Mouse (Mus musculus) hindbrain, embryonic 15.5 days (tissue): ENCODE measurements at regions not wholly inside any gene's neighbourhood (a gene's known extent, or its start where the extent isn't known, plus 50 kb on each side); places are given as distances from the start of the nearest gene placed in this dataset.

Experiments used
- ATAC-seq: fragments of 200-750 bp; cut with Nextera tagmentation; 2 replicates; pipeline ENCODE4 v1.8.0; 2017; ENCODE audit warnings: low read depth, moderate number of reproducible peaks, moderate TSS enrichment; ENCODE audit not compliant: low FRiP score
- H3K27ac ChIP-seq: fragments of 300-500 bp; sonication (generic); replicated peaks from 2 replicates; pipeline ENCODE4 v1.5.1; 2015; ENCODE audit warnings: mild to moderate bottlenecking, inconsistent platforms
- H3K27me3 ChIP-seq: fragments of 300-500 bp; sonication (generic); 2 replicates; pipeline ENCODE4 v1.6.1; 2015; ENCODE audit warnings: control low read depth, inconsistent platforms
- H3K36me3 ChIP-seq: fragments of 300-500 bp; sonication (generic); 2 replicates; pipeline ENCODE4 v1.6.1; 2015; ENCODE audit warnings: control low read depth, inconsistent platforms
- H3K4me1 ChIP-seq: fragments of 300-500 bp; sonication (generic); replicated peaks from 2 replicates; pipeline ENCODE4 v1.6.1; 2015; ENCODE audit warnings: control low read depth, inconsistent platforms
- H3K4me2 ChIP-seq: fragments of 300-500 bp; sonication (generic); 2 replicates; pipeline ENCODE4 v1.6.1; 2015; ENCODE audit warnings: moderate library complexity, mild to moderate bottlenecking, inconsistent platforms
- H3K4me3 ChIP-seq: fragments of 300-500 bp; sonication (generic); 2 replicates; pipeline ENCODE4 v1.5.1; 2015; ENCODE audit warnings: mild to moderate bottlenecking, inconsistent platforms
- H3K9ac ChIP-seq: fragments of 300-500 bp; sonication (generic); 2 replicates; pipeline ENCODE4 v1.6.1; 2015; ENCODE audit warnings: inconsistent platforms
- H3K9me3 ChIP-seq: fragments of 300-500 bp; sonication (generic); 2 replicates; pipeline ENCODE4 v1.6.1; 2016; ENCODE audit warnings: control low read depth, inconsistent platforms
- WGBS: fragments of 180-500 bp; shearing (Covaris S2); methylation state at CpG from one replicate; pipeline ENCODE4 v1.1.7; 2015; 5-methylcytosine and 5-hydroxymethylcytosine counted together

DNA sequence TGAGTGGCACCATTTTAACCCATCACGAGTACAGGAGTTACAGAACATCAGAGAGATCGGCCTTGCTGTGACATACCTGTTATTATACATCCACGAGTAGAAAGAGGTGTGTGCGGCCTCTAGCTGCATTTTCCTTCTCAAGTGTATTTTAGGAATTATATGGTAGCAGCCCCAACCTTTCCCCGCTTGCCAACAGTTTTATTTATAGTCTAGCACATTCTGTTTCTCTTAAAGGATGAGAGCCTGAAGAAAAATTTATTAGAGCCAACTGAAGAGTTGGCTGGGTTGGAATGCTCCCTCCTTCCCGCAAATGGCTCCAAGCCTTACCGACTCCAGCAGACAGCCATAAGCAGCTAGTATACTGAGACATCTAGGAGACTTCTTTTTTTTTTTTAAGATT, 67.0 kb upstream of the Frmd4b start:
- H3K4me3 ChIP-seq, result no peak overlapping the region
- H3K27me3 ChIP-seq, result no peaks in the 10 kb centered on the region
- no peak overlapping the region for H3K4me2 ChIP-seq
- 0 out of 2 replicates have a peak, but pooled peaks cover 4% of the 10 kb centered on the region for H3K4me1 ChIP-seq
- H3K36me3 ChIP-seq, result no peaks in the 10 kb centered on the region
- no peak for ATAC-seq
- H3K9ac ChIP-seq, result no peak overlapping the region
- no peaks in the 10 kb centered on the region for H3K9me3 ChIP-seq
- 88% methylated on average over 7 of the region's 7 CpGs for WGBS
- no peak overlapping the region for H3K27ac ChIP-seq

- ATAC-seq, result no peak
- Histone ChIP-seq H3K27ac (no peak overlapping the region), H3K4me2 (no peak overlapping the region), H3K4me3 (no peak overlapping the region), H3K27me3 (no peaks in the 10 kb centered on the region), H3K4me1 (0 out of 2 replicates have a peak, but pooled peaks cover 4% of the 10 kb centered on the region), H3K36me3 (no peaks in the 10 kb centered on the region), H3K9ac (no peak overlapping the region), H3K9me3 (no peaks in the 10 kb centered on the region)
- 49% methylated on average over 1 of the region's 1 CpGs for WGBS
Observed at GRCm38 (mm10) chr6:97682213-97682612, 64.9 kb upstream of the Frmd4b start.

DNA sequence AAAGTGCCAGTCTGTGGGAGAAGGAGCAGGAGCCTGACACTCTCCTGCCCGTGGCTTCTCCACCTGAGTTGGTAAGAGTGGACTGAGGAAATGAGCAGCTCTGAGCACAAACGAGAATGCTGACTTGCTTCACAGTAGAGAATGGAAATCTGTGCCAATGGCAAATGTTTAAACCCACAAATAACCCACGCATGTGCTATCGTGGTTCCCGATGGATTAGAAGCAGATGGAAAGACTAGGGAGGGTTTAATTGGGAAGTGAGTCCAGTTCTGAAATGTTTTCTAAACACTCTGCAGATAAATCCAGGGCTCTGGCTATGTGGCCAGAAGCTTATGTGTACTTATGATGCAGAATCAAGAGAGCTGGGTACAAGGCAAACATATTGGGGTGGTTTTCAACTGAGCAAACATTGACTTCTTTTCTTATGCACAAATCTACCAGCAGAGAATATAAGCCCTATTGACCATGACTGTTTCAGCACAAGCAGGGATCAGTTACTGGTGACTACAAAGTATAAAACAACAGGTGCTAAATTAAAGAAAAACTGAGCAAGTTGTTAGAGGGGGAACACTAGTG, 57.9 kb upstream of the Frmd4b start:
- H3K4me1 ChIP-seq, result no peaks in the 10 kb centered on the region
- ATAC-seq, result no peak
- WGBS, result 83% methylated on average over 5 of the region's 5 CpGs
- H3K27me3 ChIP-seq, result no peaks in the 10 kb centered on the region
- H3K9me3 ChIP-seq, result no peaks in the 10 kb centered on the region
- no peak overlapping the region for H3K4me2 ChIP-seq
- H3K9ac ChIP-seq, result no peak overlapping the region
- H3K27ac ChIP-seq, result no peak overlapping the region
- H3K4me3 ChIP-seq, result no peak overlapping the region
- no peaks in the 10 kb centered on the region for H3K36me3 ChIP-seq

DNA sequence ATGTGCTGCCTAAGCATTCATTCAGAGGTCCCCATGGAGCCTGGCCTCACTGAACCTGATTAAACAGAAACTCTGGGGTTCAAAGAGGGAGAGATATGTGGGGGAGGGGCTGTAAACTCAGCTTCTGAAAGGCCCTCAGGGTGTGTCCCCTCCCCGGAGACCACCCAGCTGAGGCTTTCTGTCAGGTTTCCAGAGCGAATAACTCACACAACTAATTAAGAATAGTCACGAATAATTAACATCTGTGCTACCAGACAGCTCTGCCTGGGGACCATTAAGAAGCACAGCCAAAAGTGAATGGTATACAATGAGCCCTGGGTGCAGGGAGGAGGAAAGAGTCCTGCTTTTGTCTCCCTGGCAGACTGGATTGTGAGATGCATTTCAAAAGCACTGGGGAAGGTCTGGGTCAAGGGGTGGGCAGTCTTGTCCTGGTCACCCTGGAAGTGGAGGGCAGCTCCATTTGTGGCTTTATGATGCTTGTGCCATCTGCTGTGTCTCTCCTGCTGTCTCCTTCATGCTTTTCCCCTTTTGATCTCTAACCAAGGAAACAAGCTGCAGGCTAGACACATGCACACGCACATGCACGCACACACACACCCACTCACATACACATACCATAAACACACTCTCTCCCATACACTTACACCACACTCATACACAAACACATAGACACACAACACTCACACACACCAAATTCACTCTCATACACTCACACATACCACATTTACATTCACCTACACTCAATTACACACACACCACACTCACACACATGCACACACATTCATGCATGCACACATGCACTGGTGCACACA, 49.7 kb upstream of the Frmd4b start:
- H3K9me3 ChIP-seq, result no peaks in the 10 kb centered on the region
- H3K4me3 ChIP-seq, result no peak overlapping the region
- no peaks in the 10 kb centered on the region for H3K36me3 ChIP-seq
- H3K4me1 ChIP-seq, result peaks cover 16% of the 10 kb centered on the region
- no peak overlapping the region for H3K9ac ChIP-seq
- no peaks in the 10 kb centered on the region for H3K27me3 ChIP-seq
- peak; percentile 63 for ATAC-seq
- H3K4me2 ChIP-seq, result no peak overlapping the region
- WGBS, result 5% methylated on average over 5 of the region's 5 CpGs
- peak overlapping the region; percentile 32 for H3K27ac ChIP-seq
